Mouse (Mus musculus) kidney, postnatal 0 days (tissue): ENCODE results near the gene Dkk3. TPM values are rescaled to one million over a fixed set of nuclear protein-coding genes. Genes with fewer than 3 reads are reported as not detected.
"Not testable (repeated sequence)": the region's sequence is repeated elsewhere in the genome, so short reads cannot be mapped to it uniquely, and the experiment has no call there.

Experiments used
- ATAC-seq: fragments of 200-750 bp; cut with Nextera tagmentation; replicated peaks from 2 replicates; pipeline ENCODE4 v1.8.0; 2017; ENCODE audit warnings: low read depth, moderate number of reproducible peaks, moderate TSS enrichment, moderate library complexity; ENCODE audit not compliant: low FRiP score
- DNase-seq: peaks from one replicate; pipeline ENCODE4 v3.0.0-alpha.2; 2016; ENCODE audit warnings: low spot score
- H3K27ac ChIP-seq: fragments of 300-500 bp; sonication (generic); 2 replicates; pipeline ENCODE4 v1.5.1; 2014; ENCODE audit warnings: mild to moderate bottlenecking
- H3K27me3 ChIP-seq: fragments of 300-500 bp; sonication (generic); 2 replicates; pipeline ENCODE4 v1.6.1; 2014; ENCODE audit warnings: low read length, mixed read lengths; ENCODE audit not compliant: insufficient read depth
- H3K36me3 ChIP-seq: fragments of 300-500 bp; sonication (generic); 2 replicates; pipeline ENCODE4 v1.6.1; 2014; ENCODE audit warnings: low read length, mixed read lengths; ENCODE audit not compliant: insufficient read depth
- H3K4me1 ChIP-seq: fragments of 300-500 bp; sonication (generic); replicated peaks from 2 replicates; pipeline ENCODE4 v1.6.1; 2014; ENCODE audit warnings: antibody characterized with exemption, low read length, mixed read lengths; ENCODE audit not compliant: insufficient read depth
- H3K4me2 ChIP-seq: fragments of 300-500 bp; sonication (generic); 2 replicates; pipeline ENCODE4 v1.6.1; 2014; ENCODE audit warnings: mild to moderate bottlenecking, low read length, moderate library complexity, mixed read lengths
- H3K4me3 ChIP-seq: fragments of 300-500 bp; sonication (generic); replicated peaks from 2 replicates; pipeline ENCODE4 v1.5.1; 2014; ENCODE audit warnings: low read depth, low read length
- H3K9ac ChIP-seq: fragments of 300-500 bp; sonication (generic); 2 replicates; pipeline ENCODE4 v1.6.1; 2014; ENCODE audit warnings: low read depth, low read length
- H3K9me3 ChIP-seq: fragments of 300-500 bp; sonication (generic); replicated peaks from 2 replicates; pipeline ENCODE4 v1.6.1; 2016; ENCODE audit warnings: low read length, inconsistent platforms, mixed read lengths
- CTCF ChIP-seq: IDR thresholded peaks from 2 replicates; pipeline ENCODE4 v1.5.1; 2016; ENCODE audit warnings: antibody characterized with exemption, low read depth, mild to moderate bottlenecking, moderate library complexity
- WGBS: fragments of 180-500 bp; shearing (Covaris S2); extraction: QIAGEN DNeasy Blood & Tissue Kit; methylation state at CpG from one replicate; pipeline ENCODE4 v1.1.7; 2014; 5-methylcytosine and 5-hydroxymethylcytosine counted together
- polyA plus RNA-seq: library from polyadenylated mRNA; unstranded; fragments of >200 nt; fragmentation: Nextera tagmentation; extraction: Ambion mirVana; gene quantifications from 2 replicates; pipeline ENCODE4 v1.2.1, GENCODE M21; 2015

Gene Dkk3
- polyA plus RNA-seq, 1 experiment from 2014 or later, result 23.8 TPM

GRCm38 (mm10) chr7:112176627-112177026, 17.8 kb upstream of the Dkk3 start:
- Histone ChIP-seq H3K4me1 (no peaks in the 10 kb centered on the region), H3K9ac (no peak overlapping the region), H3K27me3 (no peaks in the 10 kb centered on the region), H3K27ac (no peak overlapping the region), H3K4me2 (no peak overlapping the region), H3K4me3 (no peak overlapping the region), H3K36me3 (no peaks in the 10 kb centered on the region), H3K9me3 (no peaks in the 10 kb centered on the region)
- no peak for TF ChIP-seq CTCF
- no peak for ATAC-seq
- WGBS, result 86% methylated on average over 2 of the region's 2 CpGs
- DNase-seq, result no peak

DNA sequence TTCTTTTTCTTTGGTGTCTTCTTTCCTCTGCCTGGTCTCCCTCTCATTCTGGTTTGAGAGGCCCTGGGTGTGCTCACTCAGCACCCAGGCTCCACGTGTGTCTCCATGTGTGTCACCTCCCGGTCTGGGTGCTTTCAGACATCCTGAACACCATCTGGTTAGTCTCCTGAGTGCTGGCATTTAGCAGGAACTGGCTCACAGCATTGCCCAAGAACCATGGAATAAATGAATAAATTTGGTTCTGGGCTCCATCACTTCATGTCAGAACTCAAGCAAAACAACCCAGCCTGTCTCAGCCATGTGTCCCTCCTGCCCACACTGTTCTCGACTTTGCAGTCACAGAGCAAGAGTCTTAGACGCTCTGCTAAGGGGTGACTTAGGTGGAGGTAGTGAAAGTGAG, 13.8 kb upstream of the Dkk3 start:
- H3K36me3 ChIP-seq, result no peaks in the 10 kb centered on the region
- H3K27me3 ChIP-seq, result no peaks in the 10 kb centered on the region
- ATAC-seq (no peak), DNase-seq (no peak)
- no peak overlapping the region for H3K4me3 ChIP-seq
- H3K9ac ChIP-seq, result no peak overlapping the region
- no peak for TF ChIP-seq CTCF
- no peaks in the 10 kb centered on the region for H3K9me3 ChIP-seq
- H3K4me2 ChIP-seq, result no peak overlapping the region
- 57% methylated on average over 4 of the region's 4 CpGs for WGBS
- no peak overlapping the region for H3K27ac ChIP-seq
- no peaks in the 10 kb centered on the region for H3K4me1 ChIP-seq

DNA sequence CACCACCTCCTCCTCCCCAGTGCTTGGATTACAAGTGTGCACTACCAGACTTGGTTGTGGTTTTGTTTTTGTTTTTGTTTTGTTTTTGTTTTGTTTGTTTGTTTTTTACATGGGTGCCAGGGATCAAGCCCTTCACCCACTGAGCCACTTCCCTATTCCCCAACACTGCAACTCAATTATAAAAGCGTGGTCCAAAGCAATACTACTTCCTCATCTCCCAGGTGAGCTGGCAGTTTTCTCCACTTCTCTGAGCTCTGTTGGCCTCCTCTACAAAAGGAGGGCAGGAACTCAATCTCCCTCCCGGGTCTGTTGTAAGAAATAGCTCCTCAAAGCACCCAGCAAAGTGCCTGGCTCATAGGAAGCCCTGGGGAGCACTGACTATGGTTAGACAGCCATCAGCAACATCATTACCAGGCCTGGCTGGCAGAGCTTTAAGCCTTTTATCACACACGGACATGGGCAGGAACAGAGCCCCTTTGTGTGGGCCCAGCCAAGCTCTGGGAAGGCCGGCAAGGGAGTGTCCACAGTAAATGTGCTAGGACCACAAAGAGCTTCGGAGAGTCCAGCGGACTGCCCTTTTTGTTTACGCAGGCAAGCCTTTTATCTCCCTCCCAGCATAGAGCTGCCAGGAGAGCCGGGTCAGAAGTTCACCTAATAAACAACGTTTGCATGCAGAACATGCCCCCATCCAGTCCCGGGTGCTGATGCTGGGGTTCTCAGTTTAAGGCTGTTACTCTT, 11.3 kb upstream of the Dkk3 start:
- Histone ChIP-seq H3K27me3 (no peaks in the 10 kb centered on the region), H3K4me2 (no peak overlapping the region), H3K27ac (no peak overlapping the region), H3K36me3 (no peaks in the 10 kb centered on the region), H3K9me3 (no peaks in the 10 kb centered on the region), H3K4me1 (no peaks in the 10 kb centered on the region), H3K9ac (0 out of 2 replicates have a peak overlapping the region, but pooled peaks have one; percentile 27), H3K4me3 (no peak overlapping the region)
- 21% methylated on average over 10 of the region's 10 CpGs for WGBS
- DNase-seq (no peak), ATAC-seq (no peak)
- TF ChIP-seq CTCF, result no peak

- Histone ChIP-seq H3K4me1 (no peaks in the 10 kb centered on the region), H3K9me3 (no peaks in the 10 kb centered on the region), H3K9ac (no peak overlapping the region), H3K4me2 (no peak overlapping the region), H3K27ac (no peak overlapping the region), H3K36me3 (no peaks in the 10 kb centered on the region), H3K27me3 (no peaks in the 10 kb centered on the region), H3K4me3 (no peak overlapping the region)
- no peak for DNase-seq
- 71% methylated on average over 4 of the region's 4 CpGs for WGBS
- ATAC-seq, result no peak
- TF ChIP-seq CTCF, result no peak
Measured at GRCm38 (mm10) chr7:112165593-112165992, 6.7 kb upstream of the Dkk3 start.

DNA sequence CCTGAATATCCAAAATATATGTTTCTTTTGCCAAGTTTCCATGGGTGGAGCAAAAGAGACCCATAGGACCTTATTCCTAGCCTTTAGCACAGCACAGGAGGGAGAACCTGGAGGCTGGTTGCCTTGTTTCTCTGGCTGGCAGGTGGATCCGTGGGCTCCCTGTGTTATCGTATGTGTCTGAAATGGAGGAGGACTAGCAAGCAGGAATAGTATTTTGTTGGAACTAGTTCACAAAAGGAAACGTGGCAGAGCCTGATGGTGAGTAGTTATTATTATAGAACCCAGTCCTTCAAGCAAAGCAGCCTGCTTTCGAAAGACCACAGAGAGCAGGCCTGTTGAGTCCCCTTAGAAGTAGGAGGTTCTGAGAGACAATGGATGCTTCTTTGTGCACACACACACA, 6.2 kb upstream of the Dkk3 start:
- H3K9me3 ChIP-seq, ATAC-seq, H3K36me3 ChIP-seq, DNase-seq, H3K4me2 ChIP-seq, H3K9ac ChIP-seq, H3K27ac ChIP-seq, H3K4me1 ChIP-seq, H3K4me3 ChIP-seq, H3K27me3 ChIP-seq: not testable (repeated sequence)
- 86% methylated on average over 4 of the region's 4 CpGs for WGBS

DNA sequence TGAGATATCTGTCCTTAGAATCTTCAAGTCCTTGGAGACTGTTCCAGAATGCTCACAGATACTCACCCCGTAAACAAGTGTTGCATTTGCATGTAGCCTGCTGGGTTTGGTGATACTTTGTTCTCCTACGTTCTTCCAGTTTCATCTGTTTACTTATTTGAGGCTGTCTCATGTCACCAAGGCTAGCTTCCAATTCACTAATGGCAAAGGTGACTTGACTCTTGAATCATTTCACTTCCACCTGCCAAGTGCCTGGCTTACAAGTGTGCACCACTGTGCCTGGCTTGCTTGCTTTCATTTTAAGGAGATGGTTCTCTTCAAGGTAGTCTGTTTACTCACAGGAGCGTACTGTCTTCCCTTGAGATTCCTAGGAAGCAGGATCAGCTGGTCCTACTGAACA, 5.6 kb upstream of the Dkk3 start:
- no peak overlapping the region for H3K9ac ChIP-seq
- H3K4me1 ChIP-seq, result no peaks in the 10 kb centered on the region
- WGBS, result 85% methylated on average over 3 of the region's 3 CpGs
- no peak for DNase-seq
- H3K36me3 ChIP-seq, result no peaks in the 10 kb centered on the region
- H3K9me3 ChIP-seq, result no peaks in the 10 kb centered on the region
- no peaks in the 10 kb centered on the region for H3K27me3 ChIP-seq
- no peak for TF ChIP-seq CTCF
- H3K4me3 ChIP-seq, result no peak overlapping the region
- no peak overlapping the region for H3K4me2 ChIP-seq
- no peak for ATAC-seq
- H3K27ac ChIP-seq, result no peak overlapping the region

DNA sequence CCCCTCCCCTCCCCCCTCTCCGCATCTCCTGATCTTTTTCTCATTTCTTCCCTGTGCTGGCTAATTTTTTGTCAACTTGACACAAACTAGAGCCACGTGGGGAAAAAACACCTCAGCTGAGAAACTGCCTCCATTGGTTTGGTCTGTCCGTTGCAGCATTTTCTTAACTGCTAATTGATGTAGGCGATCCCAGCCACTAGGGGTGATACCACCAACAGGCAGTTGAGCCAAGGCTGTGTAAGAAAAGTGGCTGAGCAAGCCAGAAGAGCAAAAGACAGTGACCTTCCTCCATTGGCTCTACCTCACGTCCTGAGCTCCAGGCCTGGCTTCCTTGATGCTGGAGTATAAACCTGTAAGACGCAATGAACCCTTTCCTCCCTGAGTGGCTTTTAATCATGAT, 978 bp upstream of the Dkk3 start:
- ATAC-seq (no peak), DNase-seq (no peak)
- Histone ChIP-seq H3K4me1 (peaks cover 8% of the 10 kb centered on the region; the same call in 1 of the 2 replicates), H3K27ac (no peak overlapping the region), H3K4me3 (no peak overlapping the region), H3K9ac (no peak overlapping the region), H3K9me3 (no peaks in the 10 kb centered on the region), H3K27me3 (no peaks in the 10 kb centered on the region), H3K36me3 (no peaks in the 10 kb centered on the region), H3K4me2 (no peak overlapping the region)
- WGBS, result 43% methylated on average over 5 of the region's 6 CpGs
- peak; percentile 51 for TF ChIP-seq CTCF
